Mouse (Mus musculus) embryonic facial prominence, embryonic 13.5 days (tissue): ENCODE measurements around the gene Trim15. TPM values are rescaled to one million over a fixed set of nuclear protein-coding genes. Genes with fewer than 3 reads are reported as not detected.
"Not testable (repeated sequence)": the region's sequence is repeated elsewhere in the genome, so short reads cannot be mapped to it uniquely, and the experiment has no call there.

Experiments
- ATAC-seq: fragments of 200-750 bp; cut with Nextera tagmentation; 2 replicates; pipeline ENCODE4 v1.8.0; 2017; ENCODE audit warnings: low read depth; ENCODE audit not compliant: insufficient number of reproducible peaks, insufficient read depth, low FRiP score, low TSS enrichment
- H3K27ac ChIP-seq: fragments of 300-500 bp; sonication (generic); 2 replicates; pipeline ENCODE4 v1.5.1; 2015; ENCODE audit warnings: moderate library complexity, mild to moderate bottlenecking, inconsistent platforms
- H3K27me3 ChIP-seq: fragments of 300-500 bp; sonication (generic); 2 replicates; pipeline ENCODE4 v1.6.1; 2015; ENCODE audit warnings: mild to moderate bottlenecking, inconsistent platforms
- H3K36me3 ChIP-seq: fragments of 300-500 bp; sonication (generic); 2 replicates; pipeline ENCODE4 v1.6.1; 2015; ENCODE audit warnings: mild to moderate bottlenecking, inconsistent platforms
- H3K4me1 ChIP-seq: fragments of 300-500 bp; sonication (generic); 2 replicates; pipeline ENCODE4 v1.6.1; 2015; ENCODE audit warnings: inconsistent platforms
- H3K4me2 ChIP-seq: fragments of 300-500 bp; sonication (generic); 2 replicates; pipeline ENCODE4 v1.6.1; 2015; ENCODE audit warnings: moderate library complexity, mild to moderate bottlenecking, inconsistent platforms
- H3K4me3 ChIP-seq: fragments of 300-500 bp; sonication (generic); 2 replicates; pipeline ENCODE4 v1.5.1; 2015; ENCODE audit warnings: mild to moderate bottlenecking, inconsistent platforms
- H3K9ac ChIP-seq: fragments of 300-500 bp; sonication (generic); 2 replicates; pipeline ENCODE4 v1.6.1; 2015; ENCODE audit warnings: mild to moderate bottlenecking, inconsistent platforms
- H3K9me3 ChIP-seq: fragments of 300-500 bp; sonication (generic); 2 replicates; pipeline ENCODE4 v1.6.1; 2016; ENCODE audit warnings: inconsistent platforms
- WGBS: fragments of 180-500 bp; shearing (Covaris S2); methylation state at CpG from one replicate; pipeline ENCODE4 v1.1.7; 2015; ENCODE audit warnings: mixed read lengths; 5-methylcytosine and 5-hydroxymethylcytosine counted together
- polyA plus RNA-seq: library from polyadenylated mRNA; unstranded; fragments of >200 nt; fragmentation: Nextera tagmentation; extraction: Ambion mirVana; gene quantifications from 2 replicates; pipeline ENCODE4 v1.2.1, GENCODE M21; 2015

Trim15 gene
- polyA plus RNA-seq, 1 experiment from 2014 or later = 0.24 TPM

DNA sequence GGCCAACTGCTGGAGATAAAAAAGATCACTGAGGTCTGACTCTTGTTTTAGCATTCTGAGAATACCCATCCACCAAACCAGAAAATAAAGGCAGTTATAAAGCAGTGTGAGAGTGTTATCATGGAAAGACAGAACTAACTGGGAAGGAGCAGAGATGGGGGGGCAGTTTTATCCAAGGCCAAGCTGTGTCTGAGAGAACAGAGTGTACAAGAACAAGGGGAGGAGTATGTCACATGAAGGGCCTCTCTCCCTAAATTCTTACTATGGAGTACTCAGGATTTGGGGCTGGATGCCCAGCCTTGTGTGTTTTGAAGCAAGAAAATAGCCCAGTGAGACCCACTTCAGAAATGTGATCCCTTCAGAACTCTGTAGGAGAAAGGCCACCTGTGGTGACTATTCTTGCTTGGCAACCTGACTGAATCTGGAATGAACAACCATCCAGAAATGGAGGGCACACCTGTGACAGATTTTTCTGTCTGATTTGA lies 26.0 kb downstream of the Trim15 start:
- Histone ChIP-seq H3K9me3 (no peaks in the 10 kb centered on the region), H3K36me3 (peaks cover 6% of the 10 kb centered on the region; the same call in 1 of the 2 replicates), H3K4me3 (no peak overlapping the region), H3K27me3 (no peaks in the 10 kb centered on the region), H3K4me1 (peaks cover 20% of the 10 kb centered on the region), H3K9ac (no peak overlapping the region), H3K4me2 (no peak overlapping the region), H3K27ac (no peak overlapping the region)
- ATAC-seq = no peak

DNA sequence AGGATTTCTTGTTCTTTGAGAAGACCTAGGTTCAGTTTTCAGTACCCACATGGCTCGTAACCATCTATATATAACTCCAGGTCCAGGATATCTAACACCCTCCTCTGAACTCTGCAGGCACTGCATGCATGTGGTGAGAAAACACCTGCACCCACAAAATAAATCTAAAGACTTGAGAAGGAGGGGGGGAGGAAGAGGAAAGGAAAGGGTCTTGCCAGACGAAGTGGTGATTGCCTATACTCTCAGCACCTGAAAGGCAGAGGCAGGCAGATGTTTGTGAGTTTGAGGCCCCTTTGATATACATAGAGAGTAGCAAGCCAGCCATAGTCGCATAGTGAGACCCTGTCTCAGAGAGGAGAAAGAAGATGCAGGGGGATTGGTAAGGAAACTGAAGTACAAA lies 27.1 kb downstream of the Trim15 start:
- peaks cover 25% of the 10 kb centered on the region for H3K4me1 ChIP-seq
- H3K4me3 ChIP-seq = no peak overlapping the region
- H3K36me3 ChIP-seq = peaks cover 6% of the 10 kb centered on the region; the same call in 1 of the 2 replicates
- no peak overlapping the region for H3K27ac ChIP-seq
- 88% methylated on average over 3 of the region's 3 CpGs for WGBS
- no peak for ATAC-seq
- H3K9me3 ChIP-seq = no peaks in the 10 kb centered on the region
- H3K9ac ChIP-seq = no peak overlapping the region
- H3K4me2 ChIP-seq = no peak overlapping the region
- H3K27me3 ChIP-seq = no peaks in the 10 kb centered on the region

DNA sequence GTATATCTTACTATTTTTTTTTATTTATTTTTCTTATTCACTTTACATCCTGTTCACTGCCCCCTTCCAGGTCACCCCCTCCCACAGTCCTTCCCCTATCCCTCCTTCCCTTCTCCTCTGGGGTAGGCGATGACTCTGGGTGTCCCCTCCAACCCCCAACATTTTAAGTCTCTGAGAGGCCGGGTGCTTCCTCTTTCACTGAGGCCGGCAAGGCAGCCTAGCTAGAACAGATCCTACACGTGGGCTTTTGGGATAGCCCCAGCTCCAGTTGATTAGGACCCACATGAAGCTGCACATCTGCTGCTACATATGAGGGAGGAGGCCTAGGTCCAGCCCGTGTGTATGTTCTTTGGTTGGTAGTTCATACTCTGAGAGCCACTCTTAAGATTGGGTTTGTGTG lies 28.0 kb downstream of the Trim15 start:
- Histone ChIP-seq H3K27ac (no peak overlapping the region), H3K4me3 (no peak overlapping the region), H3K9ac (no peak overlapping the region), H3K27me3 (no peaks in the 10 kb centered on the region), H3K9me3 (no peaks in the 10 kb centered on the region), H3K4me2 (no peak overlapping the region), H3K36me3 (peaks cover 6% of the 10 kb centered on the region; the same call in 1 of the 2 replicates), H3K4me1 (peaks cover 21% of the 10 kb centered on the region)
- no peak for ATAC-seq
- 88% methylated on average over 5 of the region's 5 CpGs for WGBS

DNA sequence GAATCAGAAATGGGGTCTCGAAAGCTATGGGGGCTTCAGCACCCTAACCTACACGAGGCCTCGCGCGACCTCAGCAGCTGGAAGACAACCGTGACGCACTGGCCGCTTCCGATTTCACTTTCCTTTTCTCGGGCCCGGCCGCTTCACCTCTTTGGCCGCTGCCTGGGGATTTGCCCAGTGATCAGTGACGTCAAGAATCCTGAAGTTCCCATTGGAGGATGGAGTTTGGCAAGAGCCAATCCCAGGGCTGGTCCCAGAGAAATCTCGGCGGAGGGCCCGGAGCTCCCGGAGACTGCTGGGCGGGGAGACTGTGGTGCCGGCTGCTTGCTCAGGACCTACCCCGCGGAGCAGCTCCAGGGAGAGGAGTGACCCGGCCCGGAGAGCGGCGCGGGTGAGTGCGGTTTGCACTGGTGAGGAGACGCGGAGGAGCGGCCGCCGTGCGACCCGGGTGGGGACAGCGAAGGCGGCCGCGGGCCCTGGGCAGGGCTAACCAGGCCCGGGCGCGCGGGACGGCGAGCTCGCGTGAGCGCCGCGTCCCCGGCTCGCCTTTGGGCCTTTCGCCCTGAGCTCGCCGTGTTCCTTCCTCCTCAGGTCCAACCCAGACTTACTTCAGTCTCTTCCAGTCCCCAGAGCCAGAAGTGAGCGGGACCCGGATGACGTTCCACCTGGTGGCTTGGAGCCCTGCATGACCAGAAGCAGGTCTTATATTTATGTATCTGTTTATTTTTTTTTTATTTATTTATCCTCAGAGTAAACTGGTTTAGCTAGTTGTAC lies 29.9 kb downstream of the Trim15 start, which contains the start of gene Trim26:
Gene Trim26 (plus strand): TSS at position 261 of the 774 bp plus-strand sequence.
- Histone ChIP-seq H3K27ac (peak within 1 kb of the TSS; percentile 92), H3K9me3 (no peaks in the 10 kb centered on the region), H3K36me3 (0 out of 2 replicates have a peak, but pooled peaks cover 3% of the 10 kb centered on the region), H3K4me2 (peak within 1 kb of the TSS; percentile 64), H3K9ac (peak within 1 kb of the TSS; percentile 88), H3K27me3 (no peaks in the 10 kb centered on the region), H3K4me1 (peaks cover 16% of the 10 kb centered on the region), H3K4me3 (peak within 1 kb of the TSS; percentile 66)
- under 1% methylated on average over 58 of the region's 58 CpGs for WGBS
- peak; percentile 98 for ATAC-seq

DNA sequence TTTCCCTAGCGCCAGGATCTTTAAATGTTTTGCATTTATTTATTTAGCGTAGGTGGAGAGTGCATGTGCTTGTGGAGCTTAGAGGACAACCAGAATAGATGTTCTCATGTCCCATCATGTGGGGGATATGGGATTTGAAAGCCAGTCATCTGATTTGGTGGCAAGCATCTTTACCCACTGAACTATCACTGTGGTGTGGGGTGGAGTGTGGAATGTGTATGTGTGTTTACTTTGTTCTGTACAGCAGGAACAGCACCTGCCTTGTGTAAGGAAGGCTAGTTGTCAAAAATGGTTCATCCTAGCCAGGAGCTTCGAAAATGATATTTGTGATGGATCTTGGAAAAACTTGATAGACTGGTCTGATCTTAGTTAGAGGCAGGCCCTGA lies 30.6 kb downstream of the Trim15 start:
- H3K4me3 ChIP-seq = peak overlapping the region; percentile 66
- H3K9me3 ChIP-seq = no peaks in the 10 kb centered on the region
- 0 out of 2 replicates have a peak, but pooled peaks cover 3% of the 10 kb centered on the region for H3K36me3 ChIP-seq
- H3K4me2 ChIP-seq = peak overlapping the region; percentile 64
- peak overlapping the region; percentile 92 for H3K27ac ChIP-seq
- no peaks in the 10 kb centered on the region for H3K27me3 ChIP-seq
- H3K4me1 ChIP-seq = peaks cover 16% of the 10 kb centered on the region
- WGBS = 12% methylated on average over 3 of the region's 3 CpGs
- peak overlapping the region; percentile 88 for H3K9ac ChIP-seq
- ATAC-seq = no peak

DNA sequence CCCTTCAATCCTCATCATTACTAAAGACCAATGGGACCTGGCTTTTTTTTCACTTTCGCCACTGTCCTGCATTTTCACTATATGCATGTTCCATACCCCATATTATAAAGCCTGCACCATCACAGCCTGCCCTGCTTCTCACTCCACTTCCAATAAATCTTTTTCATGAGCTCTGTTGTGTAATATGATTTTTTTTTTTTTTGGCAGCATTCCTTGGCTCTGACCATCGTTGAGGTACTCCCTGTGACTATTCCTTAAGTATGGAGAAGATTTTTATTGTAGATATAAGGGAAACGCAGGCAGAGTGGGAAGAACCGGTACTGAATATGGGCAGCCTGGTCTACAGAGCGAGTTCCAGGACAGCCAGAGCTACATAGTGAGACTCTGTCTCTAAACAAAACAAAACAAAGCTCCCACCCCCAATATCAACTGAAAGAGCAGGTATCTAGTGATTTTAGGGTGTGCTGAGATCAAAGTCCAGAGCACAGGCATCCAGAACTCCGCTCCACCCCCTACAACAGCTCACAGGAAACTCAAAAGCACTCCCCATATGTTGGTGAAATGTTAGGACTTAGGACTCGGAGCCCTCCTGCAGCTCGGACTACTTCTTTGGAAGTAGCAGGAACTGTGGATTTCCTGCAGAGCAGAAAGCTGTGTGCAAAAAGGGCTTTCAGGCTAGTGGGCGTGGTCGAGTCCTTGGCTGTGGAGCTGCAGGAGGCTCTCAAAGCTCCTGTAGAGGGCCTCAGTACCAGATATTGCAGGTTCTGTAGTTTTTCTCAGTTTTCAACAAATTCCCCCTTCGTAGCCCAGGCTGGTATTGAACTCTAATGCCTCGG lies 31.2 kb downstream of the Trim15 start:
- Histone ChIP-seq H3K4me3 (peak overlapping the region; percentile 66), H3K4me1 (peaks cover 16% of the 10 kb centered on the region), H3K27ac (peak overlapping the region; percentile 92), H3K9me3 (no peaks in the 10 kb centered on the region), H3K9ac (no peak overlapping the region), H3K27me3 (no peaks in the 10 kb centered on the region), H3K4me2 (peak overlapping the region; percentile 64), H3K36me3 (0 out of 2 replicates have a peak, but pooled peaks cover 3% of the 10 kb centered on the region)
- 34% methylated on average over 12 of the region's 12 CpGs for WGBS
- no peak for ATAC-seq

DNA sequence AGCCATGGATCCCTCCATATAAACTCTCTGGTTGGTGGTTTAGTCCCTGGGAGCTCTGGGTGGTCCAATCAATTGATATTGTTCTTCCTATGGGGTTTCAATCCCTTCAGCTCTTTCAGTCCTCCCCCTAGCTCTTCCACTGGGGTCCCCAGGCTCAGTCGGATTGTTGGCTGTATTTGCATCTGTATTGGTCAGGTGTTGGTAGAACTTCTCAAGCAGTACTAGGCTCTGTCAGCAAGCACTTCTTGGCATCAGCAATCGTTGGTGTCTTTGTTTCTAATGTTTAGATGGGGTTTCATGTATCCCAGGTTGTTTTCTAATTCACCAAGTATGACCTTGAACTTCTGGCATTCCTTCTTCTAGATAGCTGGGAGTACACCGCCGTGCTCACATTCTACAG lies 34.3 kb downstream of the Trim15 start:
- Histone ChIP-seq H3K4me2 (no peak overlapping the region), H3K36me3 (no peaks in the 10 kb centered on the region), H3K9me3 (no peaks in the 10 kb centered on the region), H3K9ac (no peak overlapping the region), H3K4me3 (no peak overlapping the region), H3K27ac (no peak overlapping the region), H3K27me3 (peaks cover 4% of the 10 kb centered on the region; the same call in 1 of the 2 replicates), H3K4me1 (peaks cover 11% of the 10 kb centered on the region)
- no peak for ATAC-seq
- WGBS = 58% methylated on average over 4 of the region's 4 CpGs

DNA sequence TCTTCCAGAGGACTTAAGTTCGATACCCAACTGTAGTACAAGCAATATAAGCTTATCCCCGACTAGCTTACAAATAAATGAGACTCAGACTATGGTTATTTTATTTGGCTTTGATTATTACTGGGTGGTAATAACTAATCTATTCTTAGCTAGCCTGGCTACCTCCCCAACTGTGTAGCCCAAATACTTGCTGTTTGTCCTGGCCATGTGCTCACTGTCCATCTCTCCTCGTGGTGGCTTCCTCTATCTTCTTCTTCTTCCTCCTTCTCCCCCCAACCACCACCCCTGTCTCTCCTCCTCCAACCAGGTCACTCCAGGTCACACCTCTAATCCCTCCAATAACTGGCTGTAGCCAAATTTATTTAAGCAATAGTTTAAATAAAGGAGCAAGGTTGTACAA lies 36.5 kb downstream of the Trim15 start:
- no peaks in the 10 kb centered on the region for H3K36me3 ChIP-seq
- H3K27ac ChIP-seq = no peak overlapping the region
- 77% methylated on average over 3 of the region's 3 CpGs for WGBS

DNA sequence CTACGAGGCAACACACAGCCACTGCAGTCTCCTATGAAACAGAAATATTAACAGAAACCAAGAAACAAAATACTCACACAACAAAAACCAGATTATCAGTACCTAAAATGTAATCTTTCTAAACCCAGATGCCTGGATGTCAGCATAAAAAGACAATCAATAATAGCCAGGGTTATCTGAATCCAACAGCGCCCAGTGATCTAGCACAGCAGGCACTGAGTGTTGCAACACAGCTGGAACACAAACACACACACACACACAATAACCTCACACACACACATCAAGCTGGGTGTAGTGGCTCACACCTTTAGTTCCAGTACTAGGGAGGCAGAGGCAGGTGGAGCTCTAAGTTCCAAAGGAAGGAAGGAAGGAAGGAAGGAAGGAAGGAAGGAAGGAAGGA lies 38.5 kb downstream of the Trim15 start:
- no peaks in the 10 kb centered on the region for H3K36me3 ChIP-seq
- WGBS = 87% methylated on average over 2 of the region's 2 CpGs
- ATAC-seq = no peak
- H3K9me3 ChIP-seq = no peaks in the 10 kb centered on the region
- H3K4me3 ChIP-seq = no peak overlapping the region
- H3K9ac ChIP-seq = no peak overlapping the region
- H3K27me3 ChIP-seq = peaks cover 4% of the 10 kb centered on the region; the same call in 1 of the 2 replicates
- H3K4me1 ChIP-seq = no peaks in the 10 kb centered on the region
- H3K27ac ChIP-seq = no peak overlapping the region
- H3K4me2 ChIP-seq = no peak overlapping the region

More for the DNA sequence above, 36.5 kb downstream of the Trim15 start:
- no peak overlapping the region for H3K4me2 ChIP-seq
- H3K4me1 ChIP-seq = no peaks in the 10 kb centered on the region
- H3K9ac ChIP-seq = no peak overlapping the region
- H3K4me3 ChIP-seq = no peak overlapping the region
- H3K27me3 ChIP-seq = peaks cover 4% of the 10 kb centered on the region; the same call in 1 of the 2 replicates
- ATAC-seq = no peak
- no peaks in the 10 kb centered on the region for H3K9me3 ChIP-seq

DNA sequence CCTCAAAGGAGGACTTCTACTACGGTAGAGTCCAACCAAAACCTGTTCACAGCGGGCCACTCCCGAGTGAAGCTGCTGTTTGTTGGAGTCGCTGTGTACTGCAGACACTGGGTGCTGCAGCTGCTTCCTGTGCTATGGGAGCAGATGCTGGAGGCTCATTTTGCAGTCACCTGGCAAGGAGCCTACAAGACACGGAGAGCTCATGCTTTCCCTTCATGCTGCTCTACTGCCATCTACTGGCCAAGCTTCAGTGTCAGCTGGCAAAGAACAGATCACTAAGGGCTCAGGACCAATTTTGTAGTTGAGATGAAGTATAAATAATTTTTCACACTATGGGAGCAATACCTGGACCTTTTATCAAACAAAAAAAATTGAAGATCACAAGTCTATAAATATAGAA lies 41.0 kb downstream of the Trim15 start:
- not testable (repeated sequence) for H3K27me3 ChIP-seq, H3K9me3 ChIP-seq, H3K9ac ChIP-seq, H3K4me3 ChIP-seq, ATAC-seq, H3K36me3 ChIP-seq, H3K27ac ChIP-seq, H3K4me1 ChIP-seq
- WGBS = 14% methylated on average over 5 of the region's 5 CpGs
- 0 out of 2 replicates have a peak overlapping the region, but pooled peaks have one; percentile 28 for H3K4me2 ChIP-seq

DNA sequence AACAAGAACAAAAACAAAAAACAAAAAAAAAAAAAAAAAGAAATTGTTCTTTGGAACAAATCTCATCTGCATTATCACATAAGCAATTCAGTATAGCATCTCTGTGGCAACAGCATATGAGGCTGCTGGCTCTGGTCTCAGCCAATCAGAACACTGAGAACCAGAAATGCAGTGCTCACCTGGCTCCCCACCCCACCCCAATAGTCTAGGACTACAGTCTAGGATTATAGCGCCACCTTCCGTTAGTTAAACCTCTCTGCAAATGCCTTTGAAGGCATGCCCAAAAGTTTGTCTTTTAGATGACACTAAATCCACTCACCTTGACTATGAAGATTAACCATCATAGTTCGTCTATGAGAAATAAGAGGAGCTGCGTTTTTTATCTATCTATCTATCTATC lies 41.5 kb downstream of the Trim15 start:
- ATAC-seq = no peak
- no peak overlapping the region for H3K27ac ChIP-seq
- H3K27me3 ChIP-seq = peaks cover 4% of the 10 kb centered on the region; the same call in 1 of the 2 replicates
- H3K4me3 ChIP-seq = no peak overlapping the region
- H3K4me1 ChIP-seq = no peaks in the 10 kb centered on the region
- no peaks in the 10 kb centered on the region for H3K9me3 ChIP-seq
- 23% methylated on average over 4 of the region's 4 CpGs for WGBS
- no peak overlapping the region for H3K4me2 ChIP-seq
- H3K36me3 ChIP-seq = no peaks in the 10 kb centered on the region
- no peak overlapping the region for H3K9ac ChIP-seq
